In genomic region chr4:134853637-134854485, GRCm38 (mm10) we compare ENCODE assay signal across 1 mouse cellular context.
TF ChIP-seq lines count a peak whose summit lies in the region.

No protein-coding gene starts in this region.

TF ChIP-seq in CH12.LX, 34 proteins besides CTCF, POLR2A, EP300 and RAD21 (continued from another document):
- peak; percentile 56; the same call in 1 of the 2 replicates for TF ChIP-seq MAZ (IDR thresholded peaks at IDR 0.05; ENCODE audit: low read depth, low read length)
- peak; percentile 50 for TF ChIP-seq ELF1 (IDR thresholded peaks at IDR 0.05; ENCODE audit: low read depth, low read length)
- TF ChIP-seq HCFC1 (IDR thresholded peaks at IDR 0.05; ENCODE audit: low read depth, low read length): peak; percentile 40
- TF ChIP-seq USF2 (conservative IDR thresholded peaks at IDR 0.05; ENCODE audit: low read depth, low read length): no peak
- TF ChIP-seq SIN3A (IDR thresholded peaks at IDR 0.05; ENCODE audit: low read length): peak; percentile 79
- TF ChIP-seq IRF4 (IDR thresholded peaks at IDR 0.05; ENCODE audit: low read depth, low read length): no peak
- peak; percentile 18; the same call in 1 of the 2 replicates for TF ChIP-seq MAFK (IDR thresholded peaks at IDR 0.05; ENCODE audit: insufficient replicate concordance, low read length)
